Mouse (Mus musculus): ENCODE results near the gene E130116L18Rik. TPM values are rescaled to one million over a fixed set of nuclear protein-coding genes. Genes with fewer than 3 reads are reported as not detected.

Gene E130116L18Rik
- polyA plus RNA-seq (2015; fragmentation: Nextera tagmentation; extraction: Ambion mirVana), result not detected in 2 replicates

GRCm38 (mm10) chr5:25222752-25223702 is at the start of gene E130116L18Rik:
Gene E130116L18Rik (minus strand): TSS chr5:25223153.
- Histone ChIP-seq H3K27me3 (no peaks in the 10 kb centered on the region), H3K9me3 (no peaks in the 10 kb centered on the region), H3K9ac (peak within 1 kb of the TSS; percentile 87), H3K36me3 (peaks cover 7% of the 10 kb centered on the region), H3K27ac (peak within 1 kb of the TSS; percentile 84; the same call in 1 of the 2 replicates), H3K4me1 (peaks cover 8% of the 10 kb centered on the region), H3K4me2 (replicated peaks) (peak within 1 kb of the TSS; percentile 65), H3K4me3 (peak within 1 kb of the TSS; percentile 73)
- ATAC-seq (ENCODE audit: low FRiP score, low read depth), result peak; percentile 97
- WGBS, result 5% methylated on average over 66 of the region's 72 CpGs

GRCm38 (mm10) chr5:25268258-25268888 is 45.4 kb upstream of the E130116L18Rik start:
- no peak overlapping the region for H3K4me2 ChIP-seq (replicated peaks)
- 95% methylated on average over 4 of the region's 4 CpGs for WGBS
- no peak for ATAC-seq (ENCODE audit: low FRiP score, low read depth)
- no peaks in the 10 kb centered on the region for H3K4me1 ChIP-seq
- H3K4me3 ChIP-seq, result no peak overlapping the region
- no peak overlapping the region for H3K9ac ChIP-seq
- H3K27ac ChIP-seq, result no peak overlapping the region
- H3K36me3 ChIP-seq, result peaks cover 76% of the 10 kb centered on the region
- no peaks in the 10 kb centered on the region for H3K9me3 ChIP-seq
- no peaks in the 10 kb centered on the region for H3K27me3 ChIP-seq

- Histone ChIP-seq H3K27me3 (no peaks in the 10 kb centered on the region), H3K4me1 (no peaks in the 10 kb centered on the region), H3K9ac (no peak overlapping the region), H3K9me3 (no peaks in the 10 kb centered on the region), H3K4me3 (no peak overlapping the region), H3K27ac (no peak overlapping the region), H3K4me2 (replicated peaks) (no peak overlapping the region), H3K36me3 (peaks cover 87% of the 10 kb centered on the region)
- WGBS, result 74% methylated on average over 7 of the region's 7 CpGs
- ATAC-seq (ENCODE audit: low FRiP score, low read depth), result no peak
Measured at GRCm38 (mm10) chr5:25262266-25262665, 39.3 kb upstream of the E130116L18Rik start.

- Histone ChIP-seq H3K27ac (peak overlapping the region; percentile 6; the same call in 1 of the 2 replicates), H3K4me1 (no peaks in the 10 kb centered on the region), H3K9me3 (no peaks in the 10 kb centered on the region), H3K9ac (no peak overlapping the region), H3K27me3 (no peaks in the 10 kb centered on the region), H3K36me3 (peaks cover 88% of the 10 kb centered on the region), H3K4me3 (no peak overlapping the region), H3K4me2 (replicated peaks) (no peak overlapping the region)
- 59% methylated on average over 6 of the region's 6 CpGs for WGBS
- no peak for ATAC-seq (ENCODE audit: low FRiP score, low read depth)
Measured at GRCm38 (mm10) chr5:25261452-25261851, 38.5 kb upstream of the E130116L18Rik start.

GRCm38 (mm10) chr5:25256686-25257085 is 33.7 kb upstream of the E130116L18Rik start:
- H3K4me2 ChIP-seq (replicated peaks), result no peak overlapping the region
- H3K4me1 ChIP-seq, result no peaks in the 10 kb centered on the region
- peaks cover 84% of the 10 kb centered on the region for H3K36me3 ChIP-seq
- ATAC-seq (ENCODE audit: low FRiP score, low read depth), result no peak
- no peaks in the 10 kb centered on the region for H3K27me3 ChIP-seq
- no peak overlapping the region for H3K27ac ChIP-seq
- H3K4me3 ChIP-seq, result no peak overlapping the region
- no peaks in the 10 kb centered on the region for H3K9me3 ChIP-seq
- 79% methylated on average over 2 of the region's 2 CpGs for WGBS
- H3K9ac ChIP-seq, result no peak overlapping the region

- Histone ChIP-seq H3K9ac (no peak overlapping the region), H3K27me3 (no peaks in the 10 kb centered on the region), H3K9me3 (no peaks in the 10 kb centered on the region), H3K4me1 (no peaks in the 10 kb centered on the region), H3K27ac (no peak overlapping the region), H3K4me2 (replicated peaks) (no peak overlapping the region), H3K4me3 (no peak overlapping the region), H3K36me3 (peaks cover 91% of the 10 kb centered on the region)
- 95% methylated on average over 4 of the region's 4 CpGs for WGBS
- no peak for ATAC-seq (ENCODE audit: low FRiP score, low read depth)
Measured at GRCm38 (mm10) chr5:25254491-25254890, 31.5 kb upstream of the E130116L18Rik start.

- ATAC-seq (ENCODE audit: low FRiP score, low read depth), result no peak
- H3K36me3 ChIP-seq, result peaks cover 89% of the 10 kb centered on the region
- H3K9ac ChIP-seq, result no peak overlapping the region
- no peak overlapping the region for H3K27ac ChIP-seq
- no peak overlapping the region for H3K4me3 ChIP-seq
- H3K27me3 ChIP-seq, result no peaks in the 10 kb centered on the region
- H3K4me1 ChIP-seq, result no peaks in the 10 kb centered on the region
- 93% methylated on average over 8 of the region's 8 CpGs for WGBS
- no peak overlapping the region for H3K4me2 ChIP-seq (replicated peaks)
- H3K9me3 ChIP-seq, result no peaks in the 10 kb centered on the region
Measured at GRCm38 (mm10) chr5:25252825-25253544, 30.0 kb upstream of the E130116L18Rik start.

- Histone ChIP-seq H3K27me3 (no peaks in the 10 kb centered on the region), H3K27ac (no peak overlapping the region), H3K4me2 (replicated peaks) (no peak overlapping the region), H3K4me1 (0 out of 2 replicates have a peak, but pooled peaks cover 1% of the 10 kb centered on the region), H3K9ac (no peak overlapping the region), H3K9me3 (no peaks in the 10 kb centered on the region), H3K4me3 (no peak overlapping the region), H3K36me3 (peaks cover 83% of the 10 kb centered on the region)
- WGBS, result 82% methylated on average over 2 of the region's 2 CpGs
- ATAC-seq (ENCODE audit: low FRiP score, low read depth), result no peak
Measured at GRCm38 (mm10) chr5:25252423-25252822, 29.5 kb upstream of the E130116L18Rik start.

- Histone ChIP-seq H3K27me3 (no peaks in the 10 kb centered on the region), H3K4me3 (no peak overlapping the region), H3K9me3 (no peaks in the 10 kb centered on the region), H3K27ac (no peak overlapping the region), H3K4me1 (0 out of 2 replicates have a peak, but pooled peaks cover 4% of the 10 kb centered on the region), H3K4me2 (replicated peaks) (no peak overlapping the region), H3K36me3 (peaks cover 48% of the 10 kb centered on the region), H3K9ac (no peak overlapping the region)
- 84% methylated on average over 3 of the region's 3 CpGs for WGBS
- ATAC-seq (ENCODE audit: low FRiP score, low read depth), result no peak
Measured at GRCm38 (mm10) chr5:25247036-25247435, 24.1 kb upstream of the E130116L18Rik start.

GRCm38 (mm10) chr5:25246473-25246865 is 23.5 kb upstream of the E130116L18Rik start:
- no peak overlapping the region for H3K9ac ChIP-seq
- H3K9me3 ChIP-seq, result no peaks in the 10 kb centered on the region
- 0 out of 2 replicates have a peak, but pooled peaks cover 4% of the 10 kb centered on the region for H3K4me1 ChIP-seq
- no peak overlapping the region for H3K4me3 ChIP-seq
- no peak overlapping the region for H3K4me2 ChIP-seq (replicated peaks)
- H3K36me3 ChIP-seq, result peaks cover 47% of the 10 kb centered on the region
- H3K27ac ChIP-seq, result no peak overlapping the region
- ATAC-seq (ENCODE audit: low FRiP score, low read depth), result no peak
- WGBS, result 85% methylated on average over 1 of the region's 1 CpGs
- H3K27me3 ChIP-seq, result no peaks in the 10 kb centered on the region

GRCm38 (mm10) chr5:25245806-25246472 is 23.0 kb upstream of the E130116L18Rik start:
- 0 out of 2 replicates have a peak, but pooled peaks cover 4% of the 10 kb centered on the region for H3K4me1 ChIP-seq
- 77% methylated on average over 10 of the region's 10 CpGs for WGBS
- no peak overlapping the region for H3K4me3 ChIP-seq
- H3K9ac ChIP-seq, result no peak overlapping the region
- H3K4me2 ChIP-seq (replicated peaks), result no peak overlapping the region
- no peak overlapping the region for H3K27ac ChIP-seq
- peaks cover 42% of the 10 kb centered on the region for H3K36me3 ChIP-seq
- H3K27me3 ChIP-seq, result no peaks in the 10 kb centered on the region
- no peak for ATAC-seq (ENCODE audit: low FRiP score, low read depth)
- H3K9me3 ChIP-seq, result no peaks in the 10 kb centered on the region
